Mouse (Mus musculus) neural tube, embryonic 14.5 days (tissue): ENCODE data around the gene Asphd2. TPM values are rescaled to one million over a fixed set of nuclear protein-coding genes. Genes with fewer than 3 reads are reported as not detected.

Experiments
- ATAC-seq: fragments of 200-750 bp; cut with Nextera tagmentation; 2 replicates; pipeline ENCODE4 v1.8.0; 2017; ENCODE audit warnings: low read depth, mild to moderate bottlenecking, moderate TSS enrichment, moderate library complexity
- H3K27ac ChIP-seq: fragments of 300-500 bp; sonication (generic); 2 replicates; pipeline ENCODE4 v1.5.1; 2014; ENCODE audit warnings: low read depth, mild to moderate bottlenecking, control low read depth, low read length, moderate library complexity, mixed read lengths
- H3K27me3 ChIP-seq: fragments of 300-500 bp; sonication (generic); 2 replicates; pipeline ENCODE4 v1.6.1; 2014; ENCODE audit warnings: low read length; ENCODE audit not compliant: control insufficient read depth, insufficient read depth
- H3K36me3 ChIP-seq: fragments of 300-500 bp; sonication (generic); 2 replicates; pipeline ENCODE4 v1.6.1; 2014; ENCODE audit warnings: low read length, mixed read lengths; ENCODE audit not compliant: control insufficient read depth, insufficient read depth
- H3K4me1 ChIP-seq: fragments of 300-500 bp; sonication (generic); 2 replicates; pipeline ENCODE4 v1.6.1; 2014; ENCODE audit warnings: low read length; ENCODE audit not compliant: control insufficient read depth, insufficient read depth
- H3K4me2 ChIP-seq: fragments of 300-500 bp; sonication (generic); 2 replicates; pipeline ENCODE4 v1.6.1; 2014; ENCODE audit warnings: mild to moderate bottlenecking, low read depth, low read length, control low read depth
- H3K4me3 ChIP-seq: fragments of 300-500 bp; sonication (generic); 2 replicates; pipeline ENCODE4 v1.5.1; 2014; ENCODE audit warnings: low read depth, low read length, control low read depth, mixed read lengths
- H3K9ac ChIP-seq: fragments of 300-500 bp; sonication (generic); replicated peaks from 2 replicates; pipeline ENCODE4 v1.6.1; 2014; ENCODE audit warnings: low read depth, mild to moderate bottlenecking, control low read depth, low read length, mixed read lengths
- H3K9me3 ChIP-seq: fragments of 300-500 bp; sonication (generic); 2 replicates; pipeline ENCODE4 v1.6.1; 2016; ENCODE audit warnings: low read length; ENCODE audit not compliant: control insufficient read depth
- WGBS: fragments of 180-500 bp; shearing (Covaris S2); extraction: QIAGEN DNeasy Blood & Tissue Kit; methylation state at CpG from one replicate; pipeline ENCODE4 v1.1.7; 2014; 5-methylcytosine and 5-hydroxymethylcytosine counted together
- polyA plus RNA-seq: library from polyadenylated mRNA; unstranded; fragments of >200 nt; fragmentation: Nextera tagmentation; extraction: Ambion mirVana; gene quantifications from 2 replicates; pipeline ENCODE4 v1.2.1, GENCODE M21; 2014

Asphd2 gene
- polyA plus RNA-seq, 1 experiment from 2014 or later: 49.5 TPM

DNA sequence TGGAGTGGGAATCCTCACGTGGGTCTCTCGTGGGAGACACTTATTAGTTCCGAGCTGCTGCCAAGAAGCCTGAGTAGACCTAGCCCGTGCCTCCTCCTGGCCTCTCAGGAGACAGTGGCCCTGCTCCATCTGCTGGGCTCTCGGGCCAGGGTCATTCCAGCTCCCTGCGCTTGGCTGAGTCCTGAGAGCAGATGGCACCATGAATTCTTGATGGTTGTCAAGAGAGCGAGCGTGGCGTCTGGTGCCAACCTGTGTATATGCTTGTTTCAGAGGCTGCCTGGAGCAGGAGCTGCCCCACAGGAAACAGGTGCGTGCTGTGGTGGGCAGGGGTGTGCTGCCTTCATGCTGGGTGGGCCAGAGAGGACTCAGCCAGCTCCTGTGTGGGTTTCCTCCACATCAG lies 26.0 kb downstream of the Asphd2 start:
- ATAC-seq: no peak
- WGBS: 46% methylated on average over 10 of the region's 10 CpGs
- peaks cover 28% of the 10 kb centered on the region for H3K36me3 ChIP-seq

DNA sequence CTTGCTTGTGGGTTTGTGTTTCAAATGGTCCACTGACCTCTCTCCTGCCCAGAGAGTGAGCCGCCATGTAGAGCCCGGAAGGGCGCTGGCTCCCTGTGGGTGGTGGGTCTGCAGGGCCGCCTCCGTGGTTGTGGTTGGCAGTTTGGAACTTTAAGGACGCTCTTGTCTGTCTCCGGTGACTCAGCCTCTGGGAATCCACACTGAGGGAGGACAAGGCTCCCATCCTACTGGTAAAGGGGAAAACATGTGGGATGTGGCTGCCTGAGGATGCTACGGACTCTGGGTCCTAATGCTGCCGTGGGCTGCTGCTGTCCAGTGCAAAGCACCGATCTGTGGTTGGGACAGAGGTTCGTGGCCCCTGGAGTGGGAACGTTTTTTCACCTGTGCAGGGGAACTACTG lies 26.7 kb downstream of the Asphd2 start:
- Histone ChIP-seq H3K27ac (no peak overlapping the region), H3K9ac (no peak overlapping the region), H3K4me3 (no peak overlapping the region), H3K4me1 (peaks cover 34% of the 10 kb centered on the region), H3K27me3 (no peaks in the 10 kb centered on the region), H3K9me3 (no peaks in the 10 kb centered on the region), H3K4me2 (no peak overlapping the region), H3K36me3 (peaks cover 30% of the 10 kb centered on the region)
- 91% methylated on average over 12 of the region's 12 CpGs for WGBS
- ATAC-seq: no peak

More for the DNA sequence above, 26.0 kb downstream of the Asphd2 start:
- Histone ChIP-seq H3K27ac (no peak overlapping the region), H3K4me1 (peaks cover 34% of the 10 kb centered on the region), H3K4me3 (no peak overlapping the region), H3K9ac (no peak overlapping the region), H3K4me2 (no peak overlapping the region), H3K27me3 (no peaks in the 10 kb centered on the region), H3K9me3 (no peaks in the 10 kb centered on the region)

DNA sequence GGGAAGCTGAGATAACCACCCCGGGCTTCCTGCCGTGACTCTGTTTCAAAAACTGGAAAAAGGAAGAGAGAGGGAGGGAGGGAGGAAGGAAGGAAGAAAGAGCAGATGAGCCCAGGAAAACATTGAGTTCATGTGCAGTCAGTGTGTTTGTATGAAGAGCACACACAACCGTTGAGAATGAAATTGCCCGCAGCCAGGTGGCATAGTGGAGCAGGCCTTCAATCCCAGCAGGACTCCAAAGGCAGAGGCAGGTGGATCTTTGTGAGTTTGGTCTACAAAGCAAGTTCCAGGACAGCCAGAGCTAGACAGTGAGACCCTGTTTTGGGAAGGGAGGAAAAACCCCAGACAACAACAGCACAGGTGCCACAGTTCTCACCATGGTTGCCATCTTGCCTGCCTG lies 27.3 kb downstream of the Asphd2 start:
- H3K36me3 ChIP-seq: peaks cover 31% of the 10 kb centered on the region
- peaks cover 31% of the 10 kb centered on the region for H3K4me1 ChIP-seq
- ATAC-seq: no peak
- WGBS: 91% methylated on average over 4 of the region's 4 CpGs
- H3K9ac ChIP-seq: no peak overlapping the region
- H3K9me3 ChIP-seq: no peaks in the 10 kb centered on the region
- no peak overlapping the region for H3K4me3 ChIP-seq
- no peak overlapping the region for H3K27ac ChIP-seq
- no peak overlapping the region for H3K4me2 ChIP-seq
- no peaks in the 10 kb centered on the region for H3K27me3 ChIP-seq

DNA sequence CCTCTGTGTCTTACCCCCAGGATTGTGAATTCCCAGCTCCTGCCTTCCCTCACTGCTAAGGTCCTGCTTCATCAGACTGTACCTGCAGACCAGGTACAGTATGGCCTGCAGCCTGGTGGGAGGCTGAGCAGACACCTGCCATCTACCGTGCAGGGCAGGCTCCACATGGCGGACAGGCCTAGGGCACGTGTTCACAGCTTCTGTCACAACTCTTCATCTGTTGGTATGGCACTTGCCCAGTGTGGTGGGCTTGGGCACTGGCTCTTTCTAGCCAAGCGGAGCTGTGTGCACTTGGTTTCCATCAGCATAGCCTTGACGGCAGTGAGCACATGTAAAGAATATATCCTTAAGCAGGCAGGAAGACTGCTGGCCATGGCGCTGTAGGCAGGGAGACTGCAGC lies 27.8 kb downstream of the Asphd2 start:
- Histone ChIP-seq H3K4me3 (no peak overlapping the region), H3K36me3 (peaks cover 31% of the 10 kb centered on the region), H3K27ac (no peak overlapping the region), H3K9ac (no peak overlapping the region), H3K4me2 (no peak overlapping the region), H3K27me3 (no peaks in the 10 kb centered on the region), H3K9me3 (no peaks in the 10 kb centered on the region), H3K4me1 (peaks cover 27% of the 10 kb centered on the region)
- 94% methylated on average over 6 of the region's 6 CpGs for WGBS
- no peak for ATAC-seq

DNA sequence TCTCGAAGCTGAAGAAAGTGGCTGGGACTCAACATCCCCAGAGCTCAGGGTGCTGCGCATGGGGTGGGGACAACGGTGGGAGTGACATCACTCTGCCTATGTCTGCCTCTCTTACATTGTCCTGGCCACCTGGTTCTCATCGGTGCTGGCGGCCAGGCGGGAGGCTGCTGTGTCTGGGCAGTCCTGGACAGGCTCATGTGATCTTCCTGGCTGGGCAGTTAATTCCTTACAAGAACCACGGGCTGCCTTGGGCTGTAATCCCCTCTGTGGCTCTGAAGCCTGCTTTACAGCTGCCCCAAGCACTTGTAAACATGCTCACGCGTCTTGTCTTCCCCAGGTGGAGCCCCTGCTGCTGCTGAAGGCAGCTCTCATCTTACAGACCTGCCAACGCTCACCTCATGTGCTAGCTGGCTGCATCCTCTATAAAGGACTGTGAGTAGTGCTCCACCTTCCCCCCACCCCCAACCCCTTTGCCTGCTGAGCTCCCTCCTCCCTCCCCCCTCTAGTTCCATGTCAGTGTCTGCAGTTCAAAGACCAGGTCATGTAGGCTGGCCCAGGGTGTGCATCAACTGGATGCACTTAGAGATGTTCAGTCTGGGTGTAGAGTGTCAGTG lies 30.4 kb downstream of the Asphd2 start:
- no peak overlapping the region for H3K4me3 ChIP-seq
- peaks cover 2% of the 10 kb centered on the region; the same call in 1 of the 2 replicates for H3K4me1 ChIP-seq
- no peak overlapping the region for H3K4me2 ChIP-seq
- no peak for ATAC-seq
- WGBS: 67% methylated on average over 10 of the region's 10 CpGs
- H3K27me3 ChIP-seq: no peaks in the 10 kb centered on the region
- no peak overlapping the region for H3K27ac ChIP-seq
- no peak overlapping the region for H3K9ac ChIP-seq
- H3K9me3 ChIP-seq: no peaks in the 10 kb centered on the region
- H3K36me3 ChIP-seq: peaks cover 21% of the 10 kb centered on the region

DNA sequence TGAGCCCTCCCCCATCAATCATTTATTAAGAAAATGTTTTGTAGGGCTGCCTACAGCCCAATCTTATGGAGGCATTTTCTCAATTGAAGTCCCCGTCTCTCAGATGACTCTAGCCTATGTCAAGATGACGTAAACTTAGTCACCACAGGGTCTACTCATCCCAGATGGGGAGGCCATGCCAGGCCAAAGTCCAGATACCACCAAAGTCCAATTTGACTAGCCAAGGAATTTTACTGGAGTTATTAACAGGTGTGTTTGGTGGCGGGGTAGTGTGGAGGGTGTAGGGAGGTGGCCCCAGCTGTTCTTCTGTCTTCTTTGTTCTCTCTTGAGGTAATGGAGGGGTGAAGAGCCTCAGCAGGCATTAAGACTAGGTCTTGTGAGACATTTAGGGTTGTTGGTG lies 34.6 kb downstream of the Asphd2 start:
- ATAC-seq: no peak
- Histone ChIP-seq H3K9me3 (no peaks in the 10 kb centered on the region), H3K36me3 (peaks cover 26% of the 10 kb centered on the region), H3K4me1 (no peaks in the 10 kb centered on the region), H3K27ac (no peak overlapping the region), H3K4me3 (no peak overlapping the region), H3K9ac (no peak overlapping the region), H3K27me3 (no peaks in the 10 kb centered on the region), H3K4me2 (no peak overlapping the region)
- 83% methylated on average over 3 of the region's 3 CpGs for WGBS

- Histone ChIP-seq H3K4me2 (no peak overlapping the region), H3K27ac (no peak overlapping the region), H3K4me3 (no peak overlapping the region), H3K9ac (no peak overlapping the region), H3K36me3 (peaks cover 23% of the 10 kb centered on the region), H3K9me3 (no peaks in the 10 kb centered on the region), H3K4me1 (no peaks in the 10 kb centered on the region), H3K27me3 (no peaks in the 10 kb centered on the region)
- WGBS: 94% methylated on average over 4 of the region's 4 CpGs
- no peak for ATAC-seq
Measured at GRCm38 (mm10) chr5:112359520-112359919, 35.1 kb downstream of the Asphd2 start.

DNA sequence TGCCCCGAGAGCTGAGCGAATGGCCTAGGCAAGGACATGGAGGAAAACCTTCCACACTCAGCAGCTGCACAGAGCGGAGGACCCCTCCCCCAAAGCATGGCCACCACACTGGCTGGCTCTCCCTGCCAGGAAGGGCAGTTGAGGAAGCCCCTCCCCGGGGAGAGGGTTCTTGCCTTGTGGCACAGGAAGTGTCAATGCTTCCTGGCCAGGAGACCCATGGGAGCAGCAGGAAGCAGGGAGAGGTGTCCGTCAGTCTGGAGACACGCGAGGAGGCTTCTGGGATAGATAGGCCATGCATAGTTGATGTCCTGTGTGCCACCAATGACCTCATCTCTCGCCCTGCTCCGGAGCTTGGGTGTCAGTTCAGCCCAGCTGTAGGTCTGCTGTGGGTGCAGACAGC lies 38.3 kb downstream of the Asphd2 start:
- WGBS: 90% methylated on average over 9 of the region's 9 CpGs
- Histone ChIP-seq H3K4me1 (no peaks in the 10 kb centered on the region), H3K4me3 (no peak overlapping the region), H3K27ac (no peak overlapping the region), H3K36me3 (peaks cover 14% of the 10 kb centered on the region), H3K9me3 (no peaks in the 10 kb centered on the region), H3K4me2 (no peak overlapping the region), H3K9ac (no peak overlapping the region), H3K27me3 (no peaks in the 10 kb centered on the region)
- no peak for ATAC-seq

GRCm38 (mm10) chr5:112355910-112356309 lies 38.8 kb downstream of the Asphd2 start, which contains the start of gene Gm6583:
Gm6583 (minus strand) TSS chr5:112356033.
- Histone ChIP-seq H3K4me2 (no peak within 1 kb of the TSS), H3K9me3 (no peaks in the 10 kb centered on the region), H3K9ac (no peak within 1 kb of the TSS), H3K4me3 (no peak within 1 kb of the TSS), H3K4me1 (no peaks in the 10 kb centered on the region), H3K36me3 (peaks cover 17% of the 10 kb centered on the region), H3K27me3 (no peaks in the 10 kb centered on the region), H3K27ac (no peak within 1 kb of the TSS)
- 64% methylated on average over 13 of the region's 13 CpGs for WGBS
- no peak for ATAC-seq
